Mouse (Mus musculus) neural tube, embryonic 13.5 days (tissue): ENCODE results near the gene Usp21. TPM values are rescaled to one million over a fixed set of nuclear protein-coding genes. Genes with fewer than 3 reads are reported as not detected.

Experiments
- ATAC-seq: fragments of 200-750 bp; cut with Nextera tagmentation; 2 replicates; pipeline ENCODE4 v1.8.0; 2017; ENCODE audit warnings: low read depth, mild to moderate bottlenecking, moderate TSS enrichment, moderate library complexity
- H3K27ac ChIP-seq: fragments of 300-500 bp; sonication (generic); replicated peaks from 2 replicates; pipeline ENCODE4 v1.5.1; 2015; ENCODE audit warnings: moderate library complexity, mild to moderate bottlenecking, inconsistent platforms
- H3K27me3 ChIP-seq: fragments of 300-500 bp; sonication (generic); 2 replicates; pipeline ENCODE4 v1.6.1; 2015; ENCODE audit warnings: mild to moderate bottlenecking, inconsistent platforms
- H3K36me3 ChIP-seq: fragments of 300-500 bp; sonication (generic); 2 replicates; pipeline ENCODE4 v1.6.1; 2015; ENCODE audit warnings: mild to moderate bottlenecking, inconsistent platforms
- H3K4me1 ChIP-seq: fragments of 300-500 bp; sonication (generic); replicated peaks from 2 replicates; pipeline ENCODE4 v1.6.1; 2015; ENCODE audit warnings: inconsistent platforms
- H3K4me2 ChIP-seq: fragments of 300-500 bp; sonication (generic); 2 replicates; pipeline ENCODE4 v1.6.1; 2015; ENCODE audit warnings: inconsistent platforms, mild to moderate bottlenecking, moderate library complexity
- H3K4me3 ChIP-seq: fragments of 300-500 bp; sonication (generic); 2 replicates; pipeline ENCODE4 v1.5.1; 2015; ENCODE audit warnings: mild to moderate bottlenecking, inconsistent platforms
- H3K9ac ChIP-seq: fragments of 300-500 bp; sonication (generic); 2 replicates; pipeline ENCODE4 v1.6.1; 2015; ENCODE audit warnings: moderate library complexity, mild to moderate bottlenecking, inconsistent platforms
- H3K9me3 ChIP-seq: fragments of 300-500 bp; sonication (generic); 2 replicates; pipeline ENCODE4 v1.6.1; 2016; ENCODE audit warnings: inconsistent platforms
- WGBS: fragments of 180-500 bp; shearing (Covaris S2); methylation state at CpG from one replicate; pipeline ENCODE4 v1.1.7; 2015; 5-methylcytosine and 5-hydroxymethylcytosine counted together
- polyA plus RNA-seq: library from polyadenylated mRNA; unstranded; fragments of >200 nt; fragmentation: Nextera tagmentation; extraction: Ambion mirVana; gene quantifications from 2 replicates; pipeline ENCODE4 v1.2.1, GENCODE M21; 2015

Gene Usp21
- polyA plus RNA-seq, 1 experiment from 2014 or later = 89.3 TPM

DNA sequence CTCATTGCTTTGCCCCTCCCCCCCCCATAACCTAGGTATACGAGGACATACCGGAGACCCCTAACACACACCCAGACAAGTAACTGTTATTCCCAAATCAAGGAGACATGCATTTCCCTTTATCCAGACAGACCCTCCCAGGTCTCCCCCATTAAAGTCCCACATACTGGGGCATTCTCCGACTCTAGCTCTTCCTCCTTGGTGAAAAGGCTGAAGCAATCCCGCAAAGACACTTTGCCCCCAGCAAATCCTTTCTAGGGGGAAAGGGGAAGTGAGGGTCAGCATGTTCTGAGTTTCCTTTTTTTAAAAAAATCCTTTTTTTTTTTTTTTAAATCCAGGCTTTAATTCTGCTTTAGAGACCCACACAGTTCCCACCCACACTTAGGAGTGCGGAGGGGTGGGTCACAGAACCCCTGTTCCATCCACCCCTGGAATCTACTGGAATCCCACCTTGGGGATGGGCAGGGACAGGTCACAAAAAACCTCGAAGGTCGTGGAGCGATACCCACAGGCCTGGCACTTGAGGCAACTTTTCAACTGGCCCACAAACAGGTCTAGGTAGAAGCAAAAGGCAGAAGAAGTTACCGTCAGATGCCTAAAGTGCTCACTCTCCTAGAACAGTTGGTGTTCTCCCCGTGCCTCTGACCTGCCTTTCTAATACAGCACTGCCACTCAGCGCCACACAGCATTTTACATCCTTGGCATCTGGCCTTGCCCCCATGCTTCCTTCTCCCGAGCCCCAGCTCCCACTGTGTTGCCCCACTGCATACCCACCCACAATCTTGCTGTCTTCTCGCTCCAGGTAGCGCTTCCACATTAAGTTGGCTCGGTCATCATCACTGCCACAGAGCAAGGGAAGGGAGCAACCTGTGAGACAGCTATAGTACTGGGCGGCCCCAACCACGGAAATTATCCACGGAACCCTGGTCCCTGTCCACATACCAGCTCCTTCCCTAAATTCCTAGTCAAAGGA, 4.3 kb downstream of the Usp21 start:
- Histone ChIP-seq H3K4me3 (no peak overlapping the region), H3K27me3 (no peaks in the 10 kb centered on the region), H3K4me2 (no peak overlapping the region), H3K27ac (no peak overlapping the region), H3K4me1 (peaks cover 58% of the 10 kb centered on the region), H3K9me3 (no peaks in the 10 kb centered on the region), H3K9ac (no peak overlapping the region), H3K36me3 (peaks cover 51% of the 10 kb centered on the region)
- ATAC-seq = no peak
- WGBS = 91% methylated on average over 18 of the region's 18 CpGs

DNA sequence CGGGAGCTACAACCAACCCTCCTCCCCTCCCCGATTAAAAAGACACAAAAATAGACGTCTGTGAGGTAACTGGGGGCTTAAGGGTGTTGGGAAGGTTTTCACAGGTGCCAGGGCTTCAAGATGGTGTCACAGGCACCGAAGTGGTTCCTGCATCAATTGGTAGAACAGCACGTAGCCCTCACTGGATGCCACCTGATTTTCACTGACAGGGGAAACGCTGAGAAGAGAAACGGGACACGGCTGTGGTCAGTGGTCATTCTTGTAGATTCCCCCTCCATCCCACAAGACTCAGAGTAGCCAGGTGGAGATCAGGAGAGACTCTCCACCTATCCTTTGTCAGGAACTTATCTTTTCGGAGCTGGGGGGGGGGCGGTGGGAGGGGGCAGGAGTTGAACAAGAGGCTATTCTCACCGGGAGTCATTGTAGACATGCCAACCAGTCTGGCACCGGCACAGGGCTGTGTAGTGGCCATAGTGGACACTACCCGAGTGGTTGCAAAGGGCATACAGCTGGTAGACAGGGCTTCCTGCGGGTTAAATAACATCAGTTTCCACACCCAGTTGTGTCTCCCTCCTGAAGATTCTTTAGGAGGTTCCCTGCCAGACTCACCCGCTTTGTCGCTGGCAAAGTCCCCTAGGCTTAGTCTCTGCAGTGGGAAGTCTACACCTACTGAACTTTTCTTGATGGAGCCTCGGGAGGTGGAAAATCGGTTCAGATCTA, 5.5 kb downstream of the Usp21 start:
- WGBS = 80% methylated on average over 18 of the region's 18 CpGs
- Histone ChIP-seq H3K4me1 (peaks cover 52% of the 10 kb centered on the region), H3K9ac (peak overlapping the region; percentile 60; the same call in 1 of the 2 replicates), H3K4me3 (peak overlapping the region; percentile 63; the same call in 1 of the 2 replicates), H3K27me3 (no peaks in the 10 kb centered on the region), H3K36me3 (peaks cover 60% of the 10 kb centered on the region), H3K4me2 (peak overlapping the region; percentile 91), H3K9me3 (no peaks in the 10 kb centered on the region), H3K27ac (no peak overlapping the region)
- ATAC-seq = no peak

DNA sequence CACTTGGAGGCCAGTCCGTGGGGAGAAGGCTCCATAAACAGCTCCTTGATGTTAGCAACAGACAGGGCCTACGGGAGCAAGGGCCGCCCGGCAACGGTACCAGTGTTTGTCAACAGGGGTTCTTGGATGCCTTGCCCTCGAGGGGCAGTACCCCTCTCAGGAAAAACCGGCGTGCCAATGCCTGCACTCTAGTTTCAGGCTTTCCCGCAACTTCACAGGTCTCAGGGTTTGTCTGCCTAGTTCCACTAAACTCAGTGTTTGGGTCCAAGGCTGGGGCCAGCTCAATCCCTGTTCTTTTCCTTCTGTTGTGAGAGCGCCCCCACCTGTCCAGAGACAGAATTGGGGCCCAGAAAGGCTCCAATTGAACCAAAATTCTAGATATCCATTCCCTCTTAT, 6.3 kb downstream of the Usp21 start:
- Histone ChIP-seq H3K9me3 (no peaks in the 10 kb centered on the region), H3K36me3 (peaks cover 65% of the 10 kb centered on the region), H3K4me2 (peak overlapping the region; percentile 91), H3K27me3 (no peaks in the 10 kb centered on the region), H3K27ac (peak overlapping the region; percentile 78), H3K9ac (peak overlapping the region; percentile 60), H3K4me1 (peaks cover 45% of the 10 kb centered on the region), H3K4me3 (peak overlapping the region; percentile 63)
- under 1% methylated on average over 10 of the region's 10 CpGs for WGBS
- ATAC-seq = peak; percentile 40

- Histone ChIP-seq H3K9ac (peak within 1 kb of the TSS; percentile 78), H3K4me2 (peak within 1 kb of the TSS; percentile 91), H3K4me1 (peaks cover 45% of the 10 kb centered on the region), H3K9me3 (no peaks in the 10 kb centered on the region), H3K4me3 (peak within 1 kb of the TSS; percentile 63), H3K27me3 (no peaks in the 10 kb centered on the region), H3K36me3 (peaks cover 65% of the 10 kb centered on the region), H3K27ac (peak within 1 kb of the TSS; percentile 78)
- peak; percentile 98 for ATAC-seq
- under 1% methylated on average over 26 of the region's 26 CpGs for WGBS
Observed at GRCm38 (mm10) chr1:171280916-171281527, 6.8 kb downstream of the Usp21 start, which contains the start of gene Ppox. Gene Ppox, minus strand, starts transcription at chr1:171281186.

GRCm38 (mm10) chr1:171280250-171280915, 7.4 kb downstream of the Usp21 start:
- Histone ChIP-seq H3K36me3 (peaks cover 65% of the 10 kb centered on the region), H3K4me3 (peak overlapping the region; percentile 63), H3K4me2 (peak overlapping the region; percentile 91), H3K9ac (peak overlapping the region; percentile 78), H3K9me3 (no peaks in the 10 kb centered on the region), H3K27ac (no peak overlapping the region; the same call in 1 of the 2 replicates), H3K27me3 (no peaks in the 10 kb centered on the region), H3K4me1 (peaks cover 38% of the 10 kb centered on the region)
- peak; percentile 45; the same call in 1 of the 2 replicates for ATAC-seq
- WGBS = 2% methylated on average over 25 of the region's 25 CpGs

DNA sequence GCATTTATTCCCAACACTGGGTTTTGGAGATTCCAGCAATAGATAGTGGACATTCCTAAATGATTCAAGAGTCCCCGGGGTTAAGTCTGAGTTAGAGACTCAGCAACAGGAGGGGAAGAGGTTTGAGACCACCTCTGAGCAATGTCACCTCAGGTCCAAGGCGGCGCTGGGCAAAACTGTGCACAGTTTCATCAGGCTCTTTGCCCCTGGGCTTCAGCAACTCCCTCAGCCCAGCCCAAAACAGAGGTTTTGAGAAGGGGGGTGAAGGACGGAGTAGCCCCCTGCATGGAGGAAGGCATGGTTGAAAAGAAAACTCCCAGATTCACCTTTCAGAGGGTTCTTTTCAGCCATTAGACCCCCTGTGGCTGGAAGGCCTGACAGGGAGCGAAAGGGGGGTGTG, 8.1 kb downstream of the Usp21 start:
- Histone ChIP-seq H3K36me3 (peaks cover 65% of the 10 kb centered on the region), H3K9ac (peak overlapping the region; percentile 78), H3K4me1 (peaks cover 32% of the 10 kb centered on the region), H3K4me2 (peak overlapping the region; percentile 91), H3K27me3 (no peaks in the 10 kb centered on the region), H3K27ac (no peak overlapping the region), H3K4me3 (peak overlapping the region; percentile 63), H3K9me3 (no peaks in the 10 kb centered on the region)
- no peak for ATAC-seq
- WGBS = 71% methylated on average over 5 of the region's 5 CpGs

GRCm38 (mm10) chr1:171279012-171279705, 8.6 kb downstream of the Usp21 start:
- H3K9ac ChIP-seq = peak overlapping the region; percentile 78
- H3K36me3 ChIP-seq = peaks cover 66% of the 10 kb centered on the region
- WGBS = 89% methylated on average over 14 of the region's 14 CpGs
- H3K27ac ChIP-seq = no peak overlapping the region
- H3K9me3 ChIP-seq = no peaks in the 10 kb centered on the region
- H3K27me3 ChIP-seq = no peaks in the 10 kb centered on the region
- peak overlapping the region; percentile 63; the same call in 1 of the 2 replicates for H3K4me3 ChIP-seq
- H3K4me2 ChIP-seq = 0 out of 2 replicates have a peak overlapping the region, but pooled peaks have one; percentile 91
- no peak for ATAC-seq
- peaks cover 29% of the 10 kb centered on the region for H3K4me1 ChIP-seq

- H3K9ac ChIP-seq = no peak overlapping the region
- H3K4me3 ChIP-seq = no peak overlapping the region
- H3K36me3 ChIP-seq = peaks cover 66% of the 10 kb centered on the region
- H3K9me3 ChIP-seq = no peaks in the 10 kb centered on the region
- no peak overlapping the region for H3K27ac ChIP-seq
- peaks cover 29% of the 10 kb centered on the region for H3K4me1 ChIP-seq
- no peaks in the 10 kb centered on the region for H3K27me3 ChIP-seq
- no peak overlapping the region for H3K4me2 ChIP-seq
- 95% methylated on average over 8 of the region's 8 CpGs for WGBS
- no peak for ATAC-seq
Observed at GRCm38 (mm10) chr1:171278436-171278835, 9.4 kb downstream of the Usp21 start.

DNA sequence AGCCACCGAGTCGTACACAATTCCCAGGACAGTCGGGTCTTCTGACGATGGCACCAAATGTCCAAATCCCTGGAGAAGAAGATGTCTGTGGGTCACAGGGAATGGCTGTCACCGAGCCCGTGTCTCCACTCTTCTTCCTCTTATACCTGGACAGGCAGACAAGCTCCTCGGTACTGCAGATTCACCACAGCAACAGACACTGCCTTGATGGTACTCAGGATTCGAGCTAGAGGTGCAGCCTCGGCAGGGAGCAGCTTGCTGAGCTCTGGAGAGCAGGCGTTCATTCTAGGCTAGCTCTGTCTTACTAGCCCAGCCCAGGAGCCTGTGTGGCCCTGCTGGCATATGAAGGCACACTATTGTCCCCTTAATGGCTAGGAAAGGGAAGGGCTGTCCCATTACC, 10.1 kb downstream of the Usp21 start:
- Histone ChIP-seq H3K27ac (no peak overlapping the region), H3K4me3 (no peak overlapping the region), H3K4me1 (peaks cover 29% of the 10 kb centered on the region), H3K4me2 (no peak overlapping the region), H3K9ac (no peak overlapping the region), H3K36me3 (peaks cover 66% of the 10 kb centered on the region), H3K9me3 (no peaks in the 10 kb centered on the region), H3K27me3 (no peaks in the 10 kb centered on the region)
- WGBS = 82% methylated on average over 10 of the region's 10 CpGs
- no peak for ATAC-seq

DNA sequence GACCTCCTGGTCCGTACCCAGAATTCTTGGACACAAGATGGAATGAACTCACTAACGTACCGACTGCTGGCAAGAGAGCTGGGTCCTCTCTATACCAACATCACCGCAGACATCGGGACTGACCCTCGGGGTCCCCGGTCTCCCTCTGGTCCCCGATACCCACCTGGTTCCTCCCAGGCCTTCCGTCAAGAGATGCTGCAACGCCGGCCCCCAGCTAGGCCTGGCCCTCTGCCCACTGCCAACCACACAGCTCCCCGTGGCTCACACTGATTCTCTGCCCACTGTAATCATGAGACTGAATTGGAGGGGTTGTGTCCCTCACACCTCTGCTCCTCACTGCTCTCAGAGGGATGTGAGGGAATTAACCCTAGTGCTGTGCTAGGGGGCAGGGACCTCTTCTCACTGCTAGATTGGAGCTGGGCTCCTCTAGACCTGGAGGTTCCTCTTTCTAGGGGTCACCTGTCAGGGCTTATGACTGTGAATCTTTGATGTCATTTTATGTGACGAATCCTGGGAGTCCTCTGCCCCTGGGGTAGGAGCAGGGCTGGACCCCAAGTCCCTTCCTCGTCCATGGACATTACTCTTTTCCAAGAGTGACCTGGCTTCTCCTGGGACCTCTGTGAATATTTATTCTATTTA, 11.6 kb downstream of the Usp21 start:
- H3K9me3 ChIP-seq = no peaks in the 10 kb centered on the region
- peaks cover 32% of the 10 kb centered on the region for H3K4me1 ChIP-seq
- H3K9ac ChIP-seq = no peak overlapping the region
- no peak for ATAC-seq
- no peak overlapping the region for H3K4me3 ChIP-seq
- 94% methylated on average over 14 of the region's 14 CpGs for WGBS
- no peaks in the 10 kb centered on the region for H3K27me3 ChIP-seq
- peaks cover 72% of the 10 kb centered on the region for H3K36me3 ChIP-seq
- no peak overlapping the region for H3K4me2 ChIP-seq
- no peak overlapping the region for H3K27ac ChIP-seq
